Mouse (Mus musculus) heart, postnatal 14 days (tissue): Measurements from ENCODE around the gene Pctp. TPM values are rescaled to one million over a fixed set of nuclear protein-coding genes. Genes with fewer than 3 reads are reported as not detected.

Experiments used
- DNase-seq, 2 experiments: peaks; one replicate each; pipeline ENCODE4 v3.0.0; 2021 to 2022
- intact Hi-C: fragments of 180-260 bp; cut with DNase I; formaldehyde crosslinking; loops from one replicate; pipeline ENCODE4 v1.15.1; 2025
- long read RNA-seq, 2 experiments: library from polyadenylated mRNA; stranded (forward); transcript quantifications; one replicate each; pipeline ENCODE4 v2.0.0; 2021
- total RNA-seq, 2 experiments: library from RNA; stranded (reverse); gene quantifications; 2 replicates each; pipeline ENCODE4 v1.2.3; 2021

Pctp gene
- 1 to 10 TPM; 4.0 to 4.1 TPM for total RNA-seq
- long read RNA-seq, experiment 1, partial matches to known transcripts = 0 of 2 reads
- long read RNA-seq, experiment 1, other reads (novel, unspliced or antisense) = 1 of 2 reads
- long read RNA-seq, experiment 2, partial matches to known transcripts = 0 of 4 reads
- long read RNA-seq, experiment 2, other reads (novel, unspliced or antisense) = 1 of 4 reads

DNA sequence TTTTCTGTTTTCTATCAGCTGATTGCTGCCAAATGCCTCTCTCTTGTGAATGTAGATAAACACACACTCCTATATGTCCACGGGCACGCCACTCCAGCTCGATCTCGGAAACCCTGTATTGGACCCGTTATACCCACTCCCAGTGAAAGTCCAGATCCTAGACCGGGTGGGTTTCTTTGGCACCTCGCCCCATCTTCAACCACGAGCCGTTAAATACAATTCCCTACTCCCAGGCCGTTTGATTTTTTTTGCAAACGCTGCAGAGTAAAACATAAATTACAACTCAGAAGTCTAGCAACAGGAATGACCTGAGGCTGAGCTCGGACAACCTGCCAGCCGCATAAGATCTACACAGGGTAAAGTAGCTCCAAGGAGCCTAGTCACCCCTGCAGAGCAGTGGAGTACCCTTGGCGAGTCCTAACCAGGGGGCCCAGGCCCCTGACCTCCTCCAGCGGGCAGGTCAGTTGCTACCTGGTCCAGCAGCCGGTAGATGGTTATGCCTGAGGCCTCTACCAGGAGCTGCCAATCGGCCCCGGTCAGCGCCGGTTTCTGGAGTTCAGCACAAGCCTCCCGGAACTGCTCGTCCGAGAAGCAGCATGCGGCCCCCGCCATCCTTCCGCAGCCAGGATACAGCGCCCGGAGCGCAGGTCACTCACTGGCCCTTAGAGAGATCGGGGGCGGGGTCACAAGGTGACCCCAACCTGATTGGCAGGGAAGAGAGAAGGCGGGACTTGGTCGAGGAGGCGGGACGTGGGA lies at the start of gene Pctp:
Gene Pctp, minus strand, starts transcription at position 664 of the 756 bp plus-strand sequence.
- intact Hi-C loops = no loop called here
- peak; percentile 77 to 84 for DNase-seq

DNA sequence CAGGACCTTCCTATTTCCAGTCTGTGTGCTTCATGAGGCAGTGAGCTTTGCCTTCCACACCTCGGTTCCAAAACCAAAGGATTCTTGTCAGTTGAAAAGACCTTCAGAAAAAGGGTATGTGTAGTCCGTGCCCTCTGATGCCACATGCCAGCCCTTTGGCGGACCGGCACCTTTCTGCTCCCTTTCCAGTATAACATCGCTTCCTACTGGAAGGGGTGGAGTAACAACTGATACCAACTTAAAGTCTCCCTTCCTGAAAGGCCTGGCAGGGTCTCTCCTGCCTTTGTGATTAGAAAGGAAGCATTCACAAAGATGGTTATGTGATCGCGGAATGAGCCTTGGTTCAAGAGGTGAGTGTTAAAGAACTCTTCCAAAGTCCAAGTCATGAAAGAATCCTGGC lies 47.3 kb upstream of the Pctp start:
- DNase-seq = no peak
- intact Hi-C loops = no loop called here

DNA sequence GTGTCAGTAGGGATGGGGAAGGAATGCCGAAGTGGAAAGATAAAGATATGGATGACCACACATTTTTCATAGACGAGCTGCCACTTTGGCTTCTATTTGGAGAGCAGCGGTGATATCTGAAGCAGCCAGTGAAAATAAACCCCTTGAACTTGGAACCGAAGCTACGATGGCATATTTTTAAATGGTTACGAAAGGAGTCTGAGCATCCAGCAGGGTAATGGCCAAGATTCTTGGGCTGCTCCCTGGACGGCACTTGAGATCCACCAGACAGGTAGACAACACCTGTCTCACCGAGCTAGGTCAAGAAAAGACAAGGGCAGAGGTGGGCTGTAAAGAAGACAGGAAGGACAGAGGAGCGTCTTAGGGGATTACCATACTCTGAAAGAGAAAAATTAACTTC lies 44.6 kb upstream of the Pctp start:
- intact Hi-C loops = no loop called here
- DNase-seq = no peak

DNA sequence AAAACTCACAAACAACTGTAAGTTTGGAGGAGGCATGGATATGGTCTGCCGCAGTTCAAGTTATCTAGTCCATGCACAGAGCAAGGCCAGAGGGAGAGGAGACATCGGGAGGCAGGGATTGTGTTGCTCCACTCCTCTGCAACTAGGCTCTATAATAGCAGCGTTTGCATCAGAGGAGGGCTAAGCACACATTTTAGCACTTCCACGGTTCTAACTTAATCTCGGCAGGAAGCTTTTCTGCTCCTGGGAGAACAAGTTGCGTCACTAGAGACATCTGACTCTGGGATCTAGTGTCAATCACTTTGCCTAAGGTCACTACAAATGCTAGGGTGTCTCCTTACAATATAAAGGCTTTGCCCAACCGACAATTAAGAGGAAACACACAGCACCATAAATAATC lies 43.5 kb upstream of the Pctp start:
- DNase-seq = no peak
- intact Hi-C loops = no loop called here

DNA sequence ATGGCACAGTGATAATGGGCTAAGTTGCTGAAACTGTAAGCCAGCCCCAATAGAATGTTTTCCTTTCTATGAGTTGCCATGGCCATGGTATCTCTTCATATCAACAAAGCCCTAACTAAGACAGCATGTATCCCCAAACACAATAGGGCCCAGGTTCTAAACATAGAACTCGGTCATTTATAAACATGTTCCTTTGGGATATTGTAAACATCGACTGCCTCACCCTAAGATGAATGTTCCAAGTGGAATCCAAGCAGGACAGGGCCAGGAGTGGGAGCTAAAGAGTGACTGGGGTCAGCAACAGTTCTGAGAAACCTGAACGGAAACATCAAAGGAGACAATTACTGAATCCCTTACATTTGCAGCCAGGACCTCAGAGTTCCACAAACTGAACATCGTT lies 41.8 kb upstream of the Pctp start:
- intact Hi-C loops = no loop called here
- no peak for DNase-seq

DNA sequence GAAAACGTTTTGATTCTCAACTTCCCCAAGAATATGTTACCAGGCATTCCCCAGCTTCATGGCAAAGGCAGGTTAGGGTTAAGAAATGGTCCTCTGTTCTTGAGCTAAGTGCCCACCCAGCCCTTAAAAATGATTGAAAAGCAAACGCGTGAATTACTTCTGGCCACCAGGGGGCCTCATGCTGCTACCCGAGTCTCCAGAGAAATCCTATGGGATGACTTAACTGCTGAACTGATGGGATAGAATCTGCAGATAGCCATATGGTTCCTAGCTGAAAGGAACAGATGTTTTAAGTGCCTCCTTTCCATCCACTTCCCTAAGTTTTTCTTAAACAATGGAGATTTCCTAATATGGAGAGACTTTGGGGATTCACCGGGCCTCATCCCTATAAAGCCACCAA lies 35.3 kb upstream of the Pctp start:
- DNase-seq = peak; percentile 59 to 70
- intact Hi-C loops = loop anchor here (1.0 to 5.0 kb wide), 3 partner anchors 51 to 131 kb away; no protein-coding TSS in a partner anchor

DNA sequence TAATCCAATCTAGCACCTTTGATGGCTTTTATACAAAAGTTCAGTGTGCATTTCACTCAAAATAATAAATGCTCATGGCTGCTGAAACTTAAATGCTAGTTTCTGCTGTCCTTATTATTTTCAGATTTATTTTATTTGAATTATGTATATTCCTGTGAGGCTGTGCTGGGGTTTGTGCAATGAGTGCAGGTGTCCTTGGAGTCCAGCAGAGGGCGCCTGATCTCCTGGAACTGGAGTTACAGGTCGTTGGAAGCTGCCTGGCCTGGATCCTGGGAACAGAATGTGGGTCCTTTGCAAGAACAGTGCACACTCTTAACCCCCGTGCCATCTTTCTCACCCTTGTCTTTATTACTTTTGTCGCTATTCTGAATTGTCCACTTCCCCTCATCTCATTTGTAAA lies 33.7 kb upstream of the Pctp start:
- DNase-seq = no peak
- intact Hi-C loops = loop anchor here (5.0 kb wide), 2 partner anchors 49 to 61 kb away; no protein-coding TSS in a partner anchor

DNA sequence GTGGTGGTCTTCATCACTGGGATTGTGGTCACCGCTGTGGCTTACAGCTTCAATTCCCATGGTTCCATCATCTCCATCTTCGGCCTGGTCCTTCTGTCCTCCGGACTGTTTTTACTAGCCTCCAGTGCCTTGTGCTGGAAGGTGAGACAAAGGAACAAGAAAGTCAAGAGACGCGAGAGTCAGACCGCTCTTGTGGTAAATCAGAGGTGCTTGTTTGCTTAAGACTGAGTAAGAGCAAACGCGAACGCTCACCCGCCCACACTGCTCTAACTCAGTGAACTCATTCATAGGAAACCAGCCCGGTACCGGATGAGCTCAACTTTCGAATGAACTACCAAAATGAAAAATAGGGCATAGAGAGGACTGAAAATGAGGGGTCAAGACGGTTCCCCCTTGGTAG lies 32.8 kb upstream of the Pctp start:
- intact Hi-C loops = loop anchor here (5.0 kb wide), 2 partner anchors 48 to 62 kb away; no protein-coding TSS in a partner anchor
- DNase-seq = no peak

DNA sequence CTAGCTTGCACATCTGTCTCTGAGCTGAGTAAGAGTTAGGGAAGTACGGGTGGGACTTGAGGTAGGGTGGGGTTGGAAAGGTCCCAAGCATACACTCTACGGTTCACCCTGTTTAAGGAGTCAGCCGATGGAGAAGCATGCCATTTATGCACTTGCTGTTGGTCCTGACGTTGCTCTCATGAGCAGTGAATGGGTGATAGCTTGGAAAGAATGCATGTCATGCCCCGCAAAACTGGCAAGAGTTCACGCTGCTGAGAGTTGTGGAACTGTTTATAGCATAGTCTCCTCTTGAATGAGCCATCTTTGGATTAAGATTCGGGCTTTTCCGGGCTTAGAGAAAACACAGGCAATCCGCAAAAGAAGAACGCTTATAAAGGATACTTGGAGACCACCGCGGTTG lies 32.0 kb upstream of the Pctp start:
- intact Hi-C loops = loop anchor here (5.0 kb wide), 2 partner anchors 47 to 63 kb away; no protein-coding TSS in a partner anchor
- peak; percentile 36 to 54 for DNase-seq

DNA sequence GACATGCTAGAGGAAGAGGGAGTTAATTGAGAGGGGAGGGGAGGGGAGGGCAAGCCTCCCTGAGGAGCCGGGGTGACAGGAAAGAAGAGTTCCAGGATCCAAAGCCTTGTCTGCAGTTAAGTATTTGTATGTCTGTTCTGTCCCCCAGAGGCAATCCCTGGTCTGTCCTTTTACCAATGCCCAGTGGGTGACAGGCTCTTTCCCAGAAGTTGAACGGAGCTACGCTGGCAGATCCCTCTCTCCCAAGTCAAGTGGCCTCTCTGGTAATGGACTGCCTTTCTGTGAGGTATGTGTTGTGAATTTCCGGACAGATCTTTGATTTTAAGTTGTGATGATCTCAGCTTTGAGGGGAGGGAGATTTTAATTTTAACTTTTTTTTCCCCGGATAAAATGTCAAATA lies 30.7 kb upstream of the Pctp start:
- DNase-seq = no peak
- intact Hi-C loops = no loop called here

DNA sequence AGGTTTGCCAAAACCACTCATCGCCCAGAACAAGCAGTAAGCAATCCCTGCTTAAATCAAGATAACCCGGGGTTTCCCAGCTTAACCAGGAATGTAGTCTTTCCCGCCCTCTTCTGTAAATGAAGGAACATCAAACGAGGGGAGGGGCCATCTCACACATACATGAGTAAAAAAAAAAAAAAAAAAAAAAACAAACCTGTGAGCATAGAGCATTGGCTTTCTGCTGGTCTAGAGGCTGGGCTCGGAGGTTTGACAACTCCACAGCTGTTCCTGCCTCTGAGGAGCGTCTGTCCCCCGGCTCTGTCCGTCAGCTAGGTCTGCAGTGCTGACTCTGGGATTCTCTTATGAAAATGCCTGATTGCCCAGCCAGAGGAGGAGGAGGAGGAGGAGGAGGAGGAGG lies 30.1 kb upstream of the Pctp start:
- intact Hi-C loops = no loop called here
- DNase-seq = no peak

DNA sequence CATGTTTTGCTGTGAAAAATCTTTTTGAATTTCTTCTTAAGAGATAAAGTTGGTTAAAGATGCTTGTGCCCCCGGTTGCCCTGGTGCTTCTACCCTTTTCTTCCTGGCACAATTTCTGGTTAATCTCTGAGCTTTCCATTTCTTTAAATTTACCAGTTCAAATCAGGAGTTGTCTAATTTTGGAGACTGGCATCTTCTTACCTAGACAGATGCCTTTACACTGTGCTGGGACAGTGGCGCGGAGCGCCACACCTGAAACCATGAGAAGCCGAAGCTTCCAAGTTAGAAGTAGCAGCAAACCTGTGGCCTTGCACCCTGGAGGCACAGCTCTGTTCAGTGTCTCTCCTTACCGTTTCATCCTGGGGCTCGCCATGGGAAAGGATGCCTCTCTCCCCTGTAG lies 28.4 kb upstream of the Pctp start:
- DNase-seq = no peak
- intact Hi-C loops = no loop called here

DNA sequence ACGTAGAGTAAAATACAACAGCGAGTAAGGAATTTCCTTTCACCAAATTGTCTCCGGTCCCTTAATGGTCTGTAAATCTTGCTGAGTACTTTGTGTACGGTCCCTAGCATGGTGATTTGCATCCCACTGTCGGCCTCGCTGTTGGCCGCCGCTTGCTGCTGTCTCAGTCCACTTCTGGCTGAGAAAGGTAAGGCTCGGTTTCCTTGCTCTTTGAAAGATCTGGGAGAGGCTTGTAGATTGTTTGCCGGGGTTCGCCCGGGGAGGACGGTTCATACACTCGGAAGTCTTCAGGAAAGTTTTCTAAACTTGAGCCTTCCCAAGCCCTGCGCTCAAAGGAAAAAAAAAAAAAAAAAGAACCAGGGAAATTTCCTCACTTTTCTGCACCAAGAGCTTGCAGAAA lies 27.9 kb upstream of the Pctp start:
- intact Hi-C loops = no loop called here
- DNase-seq = peak; percentile 59 to 68

DNA sequence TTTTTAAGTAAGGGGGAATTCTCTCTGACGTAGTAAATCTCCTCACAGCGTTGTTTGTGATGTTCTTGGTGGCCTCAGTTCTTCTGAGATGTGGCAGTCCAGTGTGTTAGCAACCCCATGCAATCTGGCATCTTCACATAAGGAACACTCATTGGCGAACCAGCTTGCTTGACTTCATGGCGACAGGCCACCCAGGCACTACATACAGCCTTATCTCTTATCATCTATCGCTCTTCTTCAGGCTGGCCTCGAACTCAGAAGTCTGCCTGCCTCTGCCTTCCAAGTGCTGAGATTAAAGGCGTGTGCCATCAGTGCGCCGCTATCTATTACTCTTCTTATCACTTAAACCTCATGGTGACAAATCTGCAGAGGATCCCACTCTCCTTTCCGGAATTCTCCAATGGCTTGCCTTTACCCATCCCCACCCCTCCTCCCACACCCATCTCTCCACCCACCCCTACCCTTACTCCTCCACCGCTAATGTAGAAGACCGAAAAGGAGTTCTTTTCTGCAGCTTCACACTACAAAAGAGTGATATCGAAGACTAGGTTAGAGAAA lies 27.2 kb upstream of the Pctp start, which contains the start of gene Tmem100:
Gene Tmem100, plus strand, starts transcription at position 508 of the 558 bp plus-strand sequence.
- no peak for DNase-seq
- intact Hi-C loops = loop anchor here (5.0 kb wide), 1 partner anchor 38 kb away; no protein-coding TSS in a partner anchor

DNA sequence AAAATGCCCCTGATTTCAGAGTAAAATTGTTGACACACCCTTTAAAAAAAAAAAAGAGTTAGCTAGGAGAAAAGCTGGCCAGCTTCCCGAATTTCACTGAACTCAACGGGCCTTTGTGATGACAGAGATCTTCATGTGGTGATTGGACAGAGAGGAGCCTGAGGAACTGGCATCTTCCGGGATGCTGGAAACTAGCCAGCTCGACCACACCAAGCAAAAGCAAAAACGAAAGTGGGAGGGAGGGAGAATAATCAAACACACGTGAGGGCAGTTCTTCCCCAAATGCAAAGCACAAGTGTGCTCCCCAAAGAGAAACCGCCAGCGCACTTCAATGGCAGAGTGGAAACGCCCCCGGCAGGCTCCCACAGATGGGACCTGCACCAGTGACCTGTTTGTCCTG lies 26.7 kb upstream of the Pctp start:
- peak; percentile 57 to 75 for DNase-seq
- intact Hi-C loops = loop anchor here (5.0 kb wide), 1 partner anchor 37 kb away; no protein-coding TSS in a partner anchor

DNA sequence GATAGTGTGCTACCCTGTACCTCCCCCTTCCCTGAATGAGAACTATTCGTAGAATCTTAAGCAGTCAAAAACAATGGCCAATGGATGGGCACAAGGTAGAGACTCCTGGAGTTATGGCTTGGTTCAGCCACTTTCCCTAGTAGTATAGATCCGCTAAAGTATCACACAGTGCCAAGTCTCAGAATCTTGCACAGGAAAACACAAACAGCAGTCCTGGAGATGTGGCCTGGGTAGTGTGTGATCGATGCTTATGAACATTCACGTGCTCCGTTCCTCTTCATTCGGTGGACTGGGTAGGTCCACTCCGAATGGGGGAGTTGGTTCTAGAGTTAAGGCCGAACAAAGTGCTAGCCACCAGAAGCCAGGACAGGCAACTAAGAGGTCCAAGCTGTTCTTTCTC lies 26.1 kb upstream of the Pctp start:
- intact Hi-C loops = loop anchor here (5.0 kb wide), 1 partner anchor 36 kb away; no protein-coding TSS in a partner anchor
- DNase-seq = no peak

DNA sequence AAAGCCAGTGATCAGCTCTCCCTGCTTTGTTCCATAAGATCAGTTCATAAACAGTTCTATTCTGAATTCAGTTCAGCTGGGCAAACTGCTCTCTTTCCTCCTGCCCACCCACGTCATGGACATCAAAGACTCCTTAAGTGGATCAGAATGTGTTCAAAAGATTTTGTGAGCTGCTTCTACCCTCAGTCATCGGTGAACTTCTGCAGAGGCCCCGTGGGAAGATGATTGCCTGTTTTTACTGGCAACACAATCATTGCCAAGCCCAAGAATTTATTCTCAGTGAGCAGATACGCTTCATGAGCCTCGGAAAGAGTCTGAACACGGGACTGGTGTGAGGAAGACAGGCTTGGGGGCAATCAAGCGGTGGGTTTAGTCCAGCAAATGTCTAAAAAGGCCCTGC lies 24.5 kb upstream of the Pctp start:
- intact Hi-C loops = loop anchor here (5.0 kb wide), 1 partner anchor 35 kb away; no protein-coding TSS in a partner anchor

DNA sequence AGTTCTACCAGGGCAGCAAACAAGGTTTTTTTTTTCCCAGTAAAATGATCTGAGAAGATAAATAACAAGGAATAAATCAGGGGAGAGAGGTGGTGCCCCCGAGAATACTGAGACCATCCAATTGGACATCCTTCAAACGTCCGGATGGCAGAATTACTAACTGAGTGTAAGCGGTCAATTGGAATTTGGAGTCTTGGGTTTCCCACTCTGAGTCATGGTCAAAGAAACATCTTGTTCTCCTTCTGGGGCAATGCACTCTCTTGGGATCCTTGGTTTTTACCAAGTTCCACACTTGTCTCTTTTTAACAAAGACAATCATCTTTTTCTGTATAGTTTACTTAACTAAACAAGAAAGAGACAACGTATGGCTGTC lies 24.1 kb upstream of the Pctp start:
- intact Hi-C loops = loop anchor here (5.0 kb wide), 1 partner anchor 34 kb away; no protein-coding TSS in a partner anchor
- DNase-seq = no peak

More for the DNA sequence above, 24.5 kb upstream of the Pctp start:
- no peak for DNase-seq

DNA sequence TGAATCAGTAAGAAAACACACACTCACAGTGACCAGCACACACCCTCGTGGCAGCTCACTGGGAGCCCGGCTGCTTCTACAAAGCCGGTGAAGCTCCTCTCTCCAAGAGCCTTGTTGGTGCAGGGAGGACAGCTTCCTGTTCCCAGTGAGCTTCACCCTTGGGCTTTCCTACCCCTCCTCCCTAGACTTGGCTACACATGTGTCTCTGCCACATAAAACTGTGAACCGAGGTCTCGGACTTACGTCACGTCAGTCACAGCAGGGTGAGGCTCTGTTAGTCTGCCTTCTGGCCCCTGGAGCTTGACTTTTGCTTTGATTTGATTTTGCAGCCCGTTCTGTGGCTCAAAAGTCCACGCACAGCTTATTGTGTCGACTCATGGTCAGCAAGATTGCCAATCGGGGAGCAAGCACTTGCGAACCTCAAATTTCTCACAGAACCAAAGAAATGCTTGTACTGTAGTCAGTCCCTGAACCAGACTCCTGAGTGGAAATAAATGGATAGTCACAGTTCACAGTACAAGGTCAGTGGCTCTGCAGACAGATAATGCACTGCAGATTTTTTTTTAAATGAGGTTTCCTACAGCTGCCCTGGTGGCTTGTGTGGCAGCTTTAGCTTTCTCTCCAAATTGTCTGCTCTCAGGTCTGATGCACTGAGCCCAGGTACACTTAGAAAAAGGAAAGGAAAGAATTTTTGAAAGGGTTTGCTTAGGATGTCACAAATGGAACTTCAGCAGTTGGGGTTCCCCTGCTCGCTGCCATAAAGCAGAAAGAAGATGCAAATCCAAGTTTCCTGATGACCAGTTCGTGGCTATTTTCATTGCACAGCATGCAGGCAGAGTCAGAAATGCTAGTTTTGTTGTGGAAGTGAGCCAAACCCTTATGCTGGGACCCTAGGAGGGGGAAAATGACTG lies 23.5 kb upstream of the Pctp start:
- no peak for DNase-seq
- intact Hi-C loops = loop anchor here (5.0 kb wide), 1 partner anchor 34 kb away; no protein-coding TSS in a partner anchor

DNA sequence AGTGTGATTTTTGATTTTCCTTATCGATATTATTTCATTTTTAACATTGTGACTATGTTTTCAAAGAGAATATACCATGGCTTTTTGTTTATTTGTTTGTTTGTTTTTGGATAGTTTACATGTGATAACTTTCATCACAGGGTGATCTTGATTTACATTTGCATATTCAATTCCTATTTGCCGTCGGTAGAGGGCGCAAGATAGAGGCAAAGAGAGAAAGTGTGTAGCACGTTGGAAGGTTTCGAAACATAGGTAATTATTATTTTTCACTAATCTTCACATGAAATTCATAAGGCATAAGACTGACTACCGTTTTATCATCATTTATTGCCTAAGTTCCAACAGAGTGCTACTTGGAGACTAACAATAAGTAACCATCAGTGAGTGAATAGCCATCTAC lies 16.5 kb upstream of the Pctp start:
- DNase-seq = peak; percentile 47 to 74
- intact Hi-C loops = loop anchor here (10.0 kb wide), 1 partner anchor 606 kb away; no protein-coding TSS in a partner anchor
